In the genomic region with DNA sequence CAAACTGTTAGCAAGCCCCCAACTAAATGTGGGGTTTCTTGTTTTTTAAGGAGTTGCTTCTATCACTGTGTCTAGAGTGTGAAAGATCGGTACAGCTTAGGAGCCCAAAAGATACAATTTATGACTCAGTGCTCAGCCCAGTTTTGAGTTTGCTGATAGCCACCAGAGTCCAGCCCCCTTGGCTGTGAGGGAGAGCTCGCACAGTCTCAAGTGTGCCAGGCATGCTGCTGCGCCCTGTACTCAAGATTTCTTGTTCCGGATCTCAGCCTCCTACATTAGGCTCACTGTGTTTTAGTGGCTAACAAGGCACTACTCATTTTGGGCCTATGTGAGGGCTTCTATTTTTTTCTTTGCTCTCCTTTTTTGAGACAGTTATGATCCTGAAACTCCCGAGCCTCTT, we compare ENCODE assay signal across 22 mouse cellular contexts. TPM values are rescaled to one million over a fixed set of nuclear protein-coding genes. Genes with fewer than 3 reads are reported as not detected.
"Had no signal": no experiment of that assay in that cellular context is flagged by ENCODE, and none has a peak within 500 bp of the region (broad histone marks: within the 10 kb centered on the region; RNA-seq: fewer than 3 reads in every experiment).

No protein-coding gene starts in this region.

- H3K27me3 ChIP-seq: liver, embryonic 13.5 days; liver, embryonic 15.5 days; midbrain, embryonic 13.5 days; midbrain, embryonic 15.5 days; neural tube, embryonic 12.5 days; stomach, embryonic 15.5 days had no signal

- H3K4me2 ChIP-seq: liver, embryonic 11.5 days; liver, embryonic 13.5 days; liver, embryonic 15.5 days; midbrain, embryonic 11.5 days; midbrain, embryonic 13.5 days; midbrain, embryonic 15.5 days; neural tube, embryonic 12.5 days; stomach, embryonic 15.5 days had no signal

- H3K9ac ChIP-seq: liver, embryonic 13.5 days; liver, embryonic 15.5 days; liver, postnatal 0 days; midbrain, embryonic 13.5 days; midbrain, embryonic 15.5 days; neural tube, embryonic 12.5 days; stomach, embryonic 15.5 days had no signal

- H3K4me3 ChIP-seq: liver, embryonic 13.5 days; liver, embryonic 15.5 days; megakaryocyte, embryonic 14.5 days; midbrain, embryonic 13.5 days; midbrain, embryonic 15.5 days; neural tube, embryonic 12.5 days; stomach, embryonic 15.5 days had no signal

- H3K27ac ChIP-seq: liver, embryonic 13.5 days; liver, embryonic 15.5 days; macrophage; midbrain, embryonic 13.5 days; midbrain, embryonic 15.5 days; neural tube, embryonic 12.5 days; stomach, embryonic 15.5 days; stomach, postnatal 0 days had no signal

- H3K9me3 ChIP-seq: liver, embryonic 13.5 days; liver, embryonic 15.5 days; neural tube, embryonic 12.5 days; stomach, embryonic 15.5 days had no signal

- DNase-seq: liver; liver, embryonic 13.5 days; liver, postnatal 0 days; right cerebral cortex, postnatal 14 days; thymus, adult 2 months; thymus, postnatal 25 days; thymus, postnatal 4 days had no signal

- ATAC-seq: liver, postnatal 0 days; midbrain, embryonic 13.5 days; midbrain, embryonic 15.5 days had no signal

- H3K4me1 ChIP-seq: liver, embryonic 13.5 days; liver, embryonic 15.5 days; megakaryocyte, embryonic 14.5 days; midbrain, embryonic 13.5 days; midbrain, embryonic 15.5 days; neural tube, embryonic 12.5 days had no signal

- H3K36me3 ChIP-seq: liver, embryonic 13.5 days; liver, embryonic 15.5 days; midbrain, embryonic 13.5 days; midbrain, embryonic 15.5 days; neural tube, embryonic 12.5 days; stomach, embryonic 15.5 days had no signal

RNA-seq across cellular contexts. Expression of gene 1700029H14Rik, which starts 22.1 kb away (rescaled TPM):
- total RNA-seq: megakaryocyte progenitor cell, adult 5-6 weeks; midbrain, postnatal 0 days had no signal
- polyA plus RNA-seq: liver, embryonic 11.5 days; liver, embryonic 13.5 days; liver, embryonic 15.5 days; liver, postnatal 0 days; macrophage; midbrain, embryonic 11.5 days; midbrain, embryonic 13.5 days; midbrain, embryonic 15.5 days; midbrain, postnatal 0 days; neural tube, embryonic 12.5 days; neural tube, embryonic 14.5 days; stomach, embryonic 15.5 days; stomach, postnatal 0 days had no signal

RNA-seq across cellular contexts. Expression of gene Gas6, which starts 45.8 kb away (rescaled TPM):
- total RNA-seq: monocyte, adult 5-6 weeks; neutrophil, adult 5-6 weeks had no signal
